Mouse (Mus musculus): ENCODE measurements at regions not wholly inside any gene's neighbourhood (a gene's known extent, or its start where the extent isn't known, plus 50 kb on each side); places are given as distances from the start of the nearest gene placed in this dataset.

DNA sequence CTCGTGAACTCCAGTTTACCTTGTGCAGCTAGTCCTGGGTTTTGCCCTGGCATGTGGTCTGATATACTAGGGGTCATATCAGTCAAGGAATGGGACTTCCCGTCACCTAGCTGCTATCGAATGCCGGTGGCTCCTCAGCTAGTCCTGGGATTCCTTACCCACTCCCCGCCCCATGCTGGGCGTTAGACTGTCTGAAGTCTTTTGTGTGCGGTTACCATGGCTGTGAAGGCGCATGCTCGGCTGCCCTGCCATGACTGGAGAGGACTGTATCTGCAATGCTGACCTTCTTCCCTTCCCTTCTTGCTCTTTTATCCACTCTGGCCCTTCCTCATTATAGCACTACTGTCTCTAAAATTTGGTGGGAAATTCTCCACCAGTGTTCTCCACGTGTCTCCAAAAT lies 210.3 kb upstream of the Pfn2 start:
- TF ChIP-seq GATA1 (IDR thresholded peaks at IDR 0.05; ENCODE audit: low read length), result no peak
- no peak for TF ChIP-seq TAL1 (IDR thresholded peaks at IDR 0.05; ENCODE audit: low read length)

Measured in erythroblast, embryonic 14.5 days (primary cell).